Mouse (Mus musculus) frontal cortex, postnatal 36 days (tissue): ENCODE measurements around the gene Fam221a.
"Not testable (repeated sequence)": the region's sequence is repeated elsewhere in the genome, so short reads cannot be mapped to it uniquely, and the experiment has no call there.

Experiments used
- DNase-seq, 2 experiments: peaks; one replicate each; pipeline ENCODE4 v3.0.0; 2022; ENCODE audit warnings: low spot score in 2 of 2

Fam221a gene

DNA sequence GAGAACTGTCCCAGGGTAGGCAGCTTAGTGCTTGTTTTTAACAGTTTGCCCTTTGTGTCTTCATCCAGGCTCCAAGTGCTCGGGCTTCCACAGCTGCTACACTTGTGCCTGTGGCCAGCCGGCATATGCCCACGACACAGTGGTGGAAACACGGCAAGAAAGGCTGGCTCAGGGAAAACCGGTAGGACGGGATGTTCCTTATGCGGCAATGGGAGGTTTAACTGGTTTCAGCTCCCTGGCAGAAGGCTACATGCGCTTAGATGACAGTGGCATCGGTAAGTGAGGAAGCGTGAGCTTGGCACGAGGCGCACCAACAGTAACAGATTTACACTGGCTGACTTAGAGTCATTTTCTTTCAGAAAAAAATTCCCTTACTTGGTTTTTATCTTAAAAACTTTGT, 10.8 kb downstream of the Fam221a start:
- no peak for DNase-seq

DNA sequence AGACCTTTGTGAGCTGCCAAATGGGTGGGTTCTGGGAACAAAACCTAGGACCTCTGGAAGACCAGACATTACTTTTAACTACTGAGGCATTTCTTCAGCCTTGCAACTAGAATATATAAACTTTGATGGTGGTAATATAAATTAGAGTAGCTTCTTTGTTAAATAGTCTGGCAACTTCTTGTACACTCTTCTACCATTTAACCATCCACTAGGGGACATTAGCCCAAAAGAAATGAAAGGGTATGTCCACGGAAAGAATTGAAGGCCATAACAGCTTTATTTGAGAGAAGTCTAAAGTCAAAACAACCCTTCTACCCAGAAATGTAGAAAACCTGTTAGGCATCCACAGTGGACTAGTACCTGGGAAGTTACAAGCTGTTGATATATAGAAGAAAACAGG, 26.7 kb downstream of the Fam221a start:
- no peak for DNase-seq

DNA sequence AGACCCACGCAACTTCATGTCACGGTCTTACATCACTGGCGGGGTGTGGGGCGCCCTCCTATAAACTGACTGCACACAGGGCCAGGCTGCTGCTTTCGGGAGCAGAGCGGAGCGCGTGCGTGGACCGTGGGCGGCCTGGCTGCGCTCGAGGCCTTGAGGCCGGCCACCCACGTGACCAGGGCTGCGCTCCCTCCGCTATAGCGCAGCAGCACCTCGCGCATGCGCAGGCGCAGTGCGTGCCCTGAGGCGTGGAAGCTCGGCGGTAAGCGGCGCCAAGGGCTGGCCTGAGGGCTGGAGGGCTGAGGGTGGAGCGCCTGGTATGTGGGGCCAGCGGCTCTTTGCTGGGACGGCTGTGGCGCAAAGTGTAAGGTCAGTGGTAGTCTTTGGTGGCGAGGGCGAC, 27.8 kb downstream of the Fam221a start, which contains the start of gene Stk31:
TSS of gene Stk31 (plus strand) at position 289 of the 400 bp plus-strand sequence.
- DNase-seq = peak; percentile 3 to 16

- DNase-seq = no peak
Observed at GRCm38 (mm10) chr6:49397466-49397865, 29.9 kb downstream of the Fam221a start.

DNA sequence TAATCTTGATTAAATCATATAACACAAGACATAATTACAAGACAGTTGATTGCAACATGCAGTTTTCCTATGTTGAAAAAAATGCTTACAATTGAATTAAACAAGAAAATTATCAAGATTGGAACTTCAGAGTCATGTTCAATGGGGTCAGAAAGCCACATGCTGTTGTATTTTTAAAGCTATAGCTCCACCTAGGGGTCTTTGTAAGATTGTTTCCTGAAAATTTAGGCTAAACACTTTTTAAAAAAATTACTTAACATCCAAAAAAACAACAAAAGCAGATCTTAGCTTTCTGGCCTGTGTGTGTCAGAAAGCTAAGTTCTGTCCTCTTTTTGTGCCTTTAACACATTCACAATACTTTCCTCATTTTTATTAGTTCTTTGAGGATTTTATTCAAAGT, 30.8 kb downstream of the Fam221a start:
- DNase-seq = no peak

GRCm38 (mm10) chr6:49410830-49411229, 43.3 kb downstream of the Fam221a start:
- DNase-seq = no peak

- DNase-seq = not testable (repeated sequence)
Observed at GRCm38 (mm10) chr6:49412967-49413366, 45.4 kb downstream of the Fam221a start.

DNA sequence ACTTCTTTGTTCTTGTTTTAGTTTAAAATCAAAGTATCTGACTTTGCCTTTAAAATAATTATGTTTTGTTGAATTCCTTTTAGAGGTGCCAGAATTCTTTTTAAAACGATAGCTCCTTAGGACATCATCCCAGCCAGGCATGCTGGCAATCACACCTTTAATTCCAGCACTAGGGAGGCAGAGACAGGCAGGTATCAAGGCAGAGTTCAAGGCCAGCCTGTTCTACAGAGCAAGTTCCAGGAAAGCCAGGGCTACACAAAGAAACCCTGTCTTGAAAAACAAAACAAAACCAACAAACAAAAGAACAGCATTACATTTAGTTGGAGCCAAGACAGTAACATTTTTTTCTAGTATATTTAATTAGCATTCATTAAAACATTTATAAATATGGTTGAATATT, 48.4 kb downstream of the Fam221a start:
- no peak for DNase-seq

GRCm38 (mm10) chr6:49437306-49437705, 69.8 kb downstream of the Fam221a start:
- no peak for DNase-seq
